Mouse (Mus musculus) thymus, postnatal 14 days (tissue): ENCODE results near the gene Mpi.
A peak's percentile ranks its signal among the peaks of the same experiment; 100 is the strongest.

ENCODE experiments used
- DNase-seq: peaks from one replicate; pipeline ENCODE4 v3.0.0; 2021

Gene Mpi

GRCm38 (mm10) chr9:57560861-57561710, 8.5 kb upstream of the Mpi start, which contains the start of gene Scamp2:
TSS of gene Scamp2 (plus strand) at chr9:57560943.
- peak; percentile 90 for DNase-seq

GRCm38 (mm10) chr9:57560263-57560662, 7.7 kb upstream of the Mpi start:
- DNase-seq, result no peak

GRCm38 (mm10) chr9:57559568-57559967, 7.0 kb upstream of the Mpi start:
- no peak for DNase-seq

GRCm38 (mm10) chr9:57558625-57559024, 6.1 kb upstream of the Mpi start:
- no peak for DNase-seq

GRCm38 (mm10) chr9:57557215-57557614, 4.7 kb upstream of the Mpi start:
- DNase-seq, result no peak

GRCm38 (mm10) chr9:57554753-57555152, 2.2 kb upstream of the Mpi start:
- no peak for DNase-seq

- no peak for DNase-seq
Observed at GRCm38 (mm10) chr9:57553119-57553518, 556 bp upstream of the Mpi start.

- no peak for DNase-seq
Observed at GRCm38 (mm10) chr9:57550126-57550862, 2.3 kb downstream of the Mpi start.

GRCm38 (mm10) chr9:57549186-57549585, 3.4 kb downstream of the Mpi start:
- no peak for DNase-seq

- DNase-seq, result no peak
Observed at GRCm38 (mm10) chr9:57547869-57548268, 4.7 kb downstream of the Mpi start.

- DNase-seq, result no peak
Observed at GRCm38 (mm10) chr9:57547287-57547686, 5.3 kb downstream of the Mpi start.

GRCm38 (mm10) chr9:57543951-57544350, 8.6 kb downstream of the Mpi start:
- DNase-seq, result no peak

- DNase-seq, result no peak
Observed at GRCm38 (mm10) chr9:57541312-57541711, 11.3 kb downstream of the Mpi start.

GRCm38 (mm10) chr9:57539550-57539949, 13.0 kb downstream of the Mpi start:
- DNase-seq, result no peak

GRCm38 (mm10) chr9:57537728-57538181, 14.8 kb downstream of the Mpi start:
- no peak for DNase-seq

- peak; percentile 90 for DNase-seq
Observed at GRCm38 (mm10) chr9:57537044-57537727, 15.4 kb downstream of the Mpi start, which contains the start of gene Fam219b. TSS of gene Fam219b (plus strand) at chr9:57537528.

- DNase-seq, result no peak
Observed at GRCm38 (mm10) chr9:57536362-57536761, 16.2 kb downstream of the Mpi start.

GRCm38 (mm10) chr9:57531946-57532345, 20.6 kb downstream of the Mpi start:
- DNase-seq, result no peak

GRCm38 (mm10) chr9:57526435-57526834, 26.1 kb downstream of the Mpi start:
- DNase-seq, result no peak

GRCm38 (mm10) chr9:57525516-57525915, 27.0 kb downstream of the Mpi start:
- no peak for DNase-seq

GRCm38 (mm10) chr9:57524439-57524838, 28.1 kb downstream of the Mpi start:
- DNase-seq, result no peak

GRCm38 (mm10) chr9:57523754-57524153, 28.8 kb downstream of the Mpi start:
- no peak for DNase-seq

GRCm38 (mm10) chr9:57522861-57523246, 29.7 kb downstream of the Mpi start:
- no peak for DNase-seq
